In genomic region chr4:142501177-142501576, GRCm38 (mm10) we compare ENCODE assay signal across 17 mouse cellular contexts.
"Had no signal": no experiment of that assay in that cellular context is flagged by ENCODE, and none has a peak within 500 bp of the region (broad histone marks: within the 10 kb centered on the region; RNA-seq: fewer than 3 reads in every experiment).

No protein-coding gene starts in this region.

- DNase-seq: kidney, adult 2 months; kidney, postnatal 10 days; kidney, postnatal 36 days; layer of hippocampus, postnatal 36 days; liver, embryonic 13.5 days; lung, adult 2 months; lung, postnatal 14 days; lung, postnatal 4 days; midbrain, embryonic 14.5 days; retina, postnatal 1 day; right cerebral cortex, postnatal 25 days; spleen, adult 18-20 months; thymus, postnatal 25 days had no signal

- H3K27me3 ChIP-seq: liver, embryonic 13.5 days; stomach, embryonic 15.5 days had no signal

- H3K9ac ChIP-seq: liver, embryonic 13.5 days; stomach, embryonic 15.5 days had no signal

- H3K36me3 ChIP-seq: liver, embryonic 13.5 days; stomach, embryonic 15.5 days had no signal

- H3K4me2 ChIP-seq: liver, embryonic 13.5 days; midbrain, embryonic 11.5 days; stomach, embryonic 15.5 days had no signal

- H3K9me3 ChIP-seq: stomach, embryonic 15.5 days had no signal

- H3K4me3 ChIP-seq: left cerebral cortex, adult 2 months; liver, embryonic 13.5 days; myocyte; stomach, embryonic 15.5 days had no signal

- H3K27ac ChIP-seq: left cerebral cortex, adult 2 months; liver, embryonic 13.5 days; stomach, embryonic 15.5 days had no signal

- H3K4me1 ChIP-seq: liver, embryonic 13.5 days; stomach, embryonic 15.5 days had no signal
